Mouse (Mus musculus): ENCODE results near the gene Ralgps1.

The Ralgps1 gene

DNA sequence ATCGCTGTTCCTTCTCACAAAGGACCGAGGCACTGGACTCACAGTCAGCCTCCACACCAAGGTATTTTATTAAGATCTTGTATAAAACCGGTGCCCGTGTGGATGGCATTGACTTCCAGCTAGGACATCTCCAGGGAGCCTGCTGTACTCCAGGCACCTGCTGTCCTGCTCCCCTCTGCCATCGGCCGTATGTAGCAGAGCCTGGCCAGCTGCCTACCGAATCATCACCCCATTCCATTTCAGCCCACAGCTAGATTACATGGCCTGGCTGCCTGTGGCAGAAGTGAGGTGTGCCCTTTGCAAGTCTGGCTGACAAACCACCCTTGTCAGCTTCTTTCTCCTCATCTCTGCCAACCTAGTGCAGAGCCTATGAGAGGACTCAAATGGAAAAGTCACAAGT is 197.6 kb downstream of the Ralgps1 start:
- DNase-seq (ENCODE audit: low read depth): no peak

DNA sequence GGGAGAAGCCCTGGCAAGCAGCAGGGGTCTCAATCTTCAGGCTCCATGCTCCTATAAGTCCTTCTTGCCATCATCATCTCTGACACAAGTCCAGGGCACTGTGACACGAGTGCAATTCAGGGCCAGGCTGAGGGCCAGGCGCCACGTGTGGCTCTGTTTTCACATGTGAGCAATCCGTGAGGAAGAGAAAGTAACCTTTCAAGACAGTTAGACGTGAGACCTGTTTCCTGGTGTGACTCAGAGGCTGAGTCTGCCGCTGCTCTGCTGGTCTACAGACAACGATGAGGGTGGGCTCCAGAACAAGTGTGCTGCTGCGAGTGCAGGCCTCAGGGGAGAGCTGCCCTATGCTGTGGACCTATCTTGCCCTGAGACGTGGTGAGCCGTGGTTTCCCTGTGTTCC is 198.2 kb downstream of the Ralgps1 start:
- peak; percentile 72 for DNase-seq (ENCODE audit: low read depth)

DNA sequence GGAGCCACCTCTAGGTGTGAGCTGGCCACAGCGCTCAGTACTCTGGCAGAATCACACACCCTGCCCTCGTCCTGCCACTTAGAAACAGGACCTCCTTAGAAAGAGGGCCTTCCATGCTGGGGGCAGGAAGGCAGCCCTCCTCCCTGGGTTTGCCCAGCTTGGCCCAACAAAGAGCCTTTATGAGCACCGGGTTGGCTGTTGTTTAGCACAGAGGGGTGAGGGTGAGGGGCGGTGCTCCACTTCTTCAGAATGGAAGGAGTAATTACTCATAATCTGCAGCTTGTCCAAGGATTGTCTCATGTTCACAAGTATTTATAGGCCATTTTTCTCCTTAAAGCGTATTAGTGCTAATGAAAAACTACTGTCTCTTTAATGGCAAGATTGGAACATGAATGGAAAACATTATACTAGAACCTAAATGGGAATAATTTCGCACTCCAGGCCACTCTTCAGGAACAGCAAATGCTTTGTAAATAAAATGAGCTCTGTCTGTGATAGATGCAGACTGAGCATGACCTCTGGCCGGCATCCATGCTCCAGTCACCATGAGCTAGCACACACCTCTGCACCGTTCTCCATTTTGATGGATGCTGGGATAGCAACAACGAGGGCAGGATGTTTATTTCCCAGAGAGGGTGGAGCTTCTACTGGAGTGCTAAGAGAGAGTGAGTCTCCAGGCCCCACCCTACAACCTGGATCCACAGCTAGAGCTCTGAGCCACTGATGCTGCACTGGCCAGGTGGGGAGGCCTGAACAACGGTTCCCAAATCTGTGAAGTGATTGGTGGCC is 200.3 kb downstream of the Ralgps1 start:
- no peak for DNase-seq (ENCODE audit: low read depth)

DNA sequence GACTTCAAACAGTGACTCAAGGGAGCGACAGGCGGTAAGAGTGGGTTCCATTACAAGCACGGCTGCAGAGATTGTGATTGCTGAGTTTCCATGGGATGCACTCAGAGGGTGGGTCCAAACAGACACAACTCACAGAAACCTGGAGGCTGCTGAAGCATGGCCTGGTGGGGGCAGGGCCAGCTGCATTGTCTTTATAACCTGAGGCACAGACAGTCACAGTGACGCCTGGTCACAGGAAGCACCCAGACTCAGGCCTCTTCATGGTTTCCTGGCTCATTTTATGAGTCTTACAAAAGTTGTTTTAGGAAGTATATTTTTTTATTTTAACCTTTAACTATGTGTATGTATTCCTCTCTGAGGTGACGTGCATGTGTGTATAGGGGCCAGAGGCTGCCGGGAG is 201.8 kb downstream of the Ralgps1 start:
- peak; percentile 31 for DNase-seq (ENCODE audit: low read depth)

DNA sequence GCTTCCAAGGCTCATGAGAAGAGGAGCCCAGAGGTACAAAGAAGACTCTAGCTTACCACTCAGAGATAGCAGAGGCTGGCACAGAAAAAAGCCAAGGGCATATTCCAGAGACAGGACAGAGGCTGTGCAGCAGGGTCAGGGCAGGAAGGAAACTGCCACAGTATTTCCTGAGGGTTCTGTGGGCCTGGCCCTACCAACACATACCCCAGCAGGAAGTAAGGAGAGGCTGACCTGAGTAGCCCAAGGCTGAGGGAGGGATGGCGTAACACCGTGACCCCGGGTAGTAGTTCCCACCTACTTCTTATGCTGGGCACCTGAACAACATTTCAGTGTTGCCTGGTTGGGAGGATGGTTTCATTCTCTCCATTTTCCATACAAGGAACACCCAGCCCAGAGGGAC is 204.2 kb downstream of the Ralgps1 start:
- DNase-seq (ENCODE audit: low read depth): peak; percentile 64

DNA sequence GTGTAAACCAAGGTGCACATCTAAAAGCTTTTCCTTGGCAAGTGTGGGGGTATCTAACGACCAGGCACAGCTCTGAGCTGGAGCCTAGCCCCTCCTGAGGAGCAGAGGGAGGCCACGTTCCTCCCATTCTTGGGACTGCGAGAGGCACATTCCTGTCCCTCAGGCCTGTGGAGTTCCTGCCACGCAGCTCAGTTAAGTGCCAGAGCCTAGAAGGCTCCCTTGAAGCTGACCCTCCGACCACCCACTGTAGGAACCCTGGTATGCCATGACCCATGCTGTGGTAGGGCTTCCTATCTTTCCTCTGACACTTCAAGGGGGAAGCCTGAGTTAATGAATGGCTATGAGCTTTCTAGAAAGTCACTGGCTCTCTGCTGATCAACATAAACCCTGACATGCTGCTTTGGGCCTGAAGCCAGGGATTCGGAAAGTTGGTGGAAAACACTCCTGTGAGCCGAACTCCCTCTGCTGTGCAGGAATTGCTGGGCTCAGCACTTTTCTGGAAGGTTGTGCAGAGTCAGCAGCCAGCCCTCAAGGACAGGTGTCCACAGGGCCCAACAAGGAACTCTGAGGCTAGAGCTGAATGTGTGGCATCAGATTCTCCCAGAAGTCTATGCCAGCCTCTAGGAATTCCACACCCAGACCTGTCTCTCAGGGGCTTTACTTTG is 205.4 kb downstream of the Ralgps1 start:
- no peak for DNase-seq (ENCODE audit: low read depth)

DNA sequence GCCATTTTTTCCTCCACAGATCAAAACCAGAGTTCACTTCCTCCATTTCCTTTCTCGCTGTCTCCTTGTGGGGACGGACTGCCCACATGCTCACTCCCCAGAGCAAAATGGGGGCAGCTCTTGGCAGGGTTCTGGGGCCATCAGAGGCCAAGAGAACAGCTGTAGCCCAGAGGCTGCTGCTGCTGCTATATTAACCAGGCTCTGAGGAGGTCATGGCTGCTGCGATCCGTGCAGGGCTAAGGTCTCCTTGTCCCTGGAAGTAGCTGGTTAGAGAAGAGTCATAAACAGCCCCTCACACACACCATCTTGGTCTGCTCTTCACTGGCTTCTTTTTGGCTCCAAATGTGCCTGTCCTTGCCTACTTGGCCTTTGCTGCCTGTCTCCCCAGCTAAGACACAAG is 206.1 kb downstream of the Ralgps1 start:
- peak; percentile 35 for DNase-seq (ENCODE audit: low read depth)

DNA sequence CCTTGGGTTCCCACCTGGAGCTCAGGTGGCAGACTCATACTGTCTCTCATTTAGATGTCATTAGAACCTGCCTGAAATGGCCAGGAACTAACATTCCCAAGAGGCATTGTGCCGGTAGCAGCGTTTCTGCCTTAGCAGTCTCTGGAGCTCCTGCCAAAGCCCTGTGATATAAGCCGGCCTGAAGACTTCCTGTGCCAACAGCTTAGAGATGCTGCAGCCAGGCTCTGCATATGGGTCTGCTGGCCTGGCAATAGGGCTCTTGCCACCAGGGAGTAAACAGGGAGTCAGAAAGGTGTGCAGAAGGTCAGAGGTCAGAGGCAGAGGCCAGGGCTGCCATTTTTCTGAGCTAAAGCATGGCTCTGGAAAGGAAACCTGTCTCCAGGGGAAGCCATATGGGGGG is 206.6 kb downstream of the Ralgps1 start:
- DNase-seq (ENCODE audit: low read depth): no peak

DNA sequence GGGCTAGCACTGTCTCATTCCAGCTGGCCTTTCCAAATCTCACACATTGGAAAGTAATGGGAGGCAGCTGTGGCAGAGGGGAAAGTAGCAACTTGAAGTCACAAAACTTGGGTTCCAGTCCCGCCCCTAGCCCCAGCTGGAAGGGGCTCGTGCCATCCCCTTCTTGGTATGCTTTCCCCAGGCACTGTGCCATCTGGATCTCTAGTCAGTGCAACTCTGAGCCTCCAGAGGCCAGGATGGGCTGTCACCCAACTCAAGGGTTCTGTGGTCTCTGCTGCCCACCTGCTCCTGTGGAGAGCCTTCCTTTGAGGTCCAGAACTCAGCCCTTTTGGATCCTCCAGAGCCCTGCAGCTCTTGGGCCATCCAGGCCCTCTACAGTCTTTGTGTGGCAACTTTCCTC is 209.2 kb downstream of the Ralgps1 start:
- no peak for DNase-seq (ENCODE audit: low read depth)

DNA sequence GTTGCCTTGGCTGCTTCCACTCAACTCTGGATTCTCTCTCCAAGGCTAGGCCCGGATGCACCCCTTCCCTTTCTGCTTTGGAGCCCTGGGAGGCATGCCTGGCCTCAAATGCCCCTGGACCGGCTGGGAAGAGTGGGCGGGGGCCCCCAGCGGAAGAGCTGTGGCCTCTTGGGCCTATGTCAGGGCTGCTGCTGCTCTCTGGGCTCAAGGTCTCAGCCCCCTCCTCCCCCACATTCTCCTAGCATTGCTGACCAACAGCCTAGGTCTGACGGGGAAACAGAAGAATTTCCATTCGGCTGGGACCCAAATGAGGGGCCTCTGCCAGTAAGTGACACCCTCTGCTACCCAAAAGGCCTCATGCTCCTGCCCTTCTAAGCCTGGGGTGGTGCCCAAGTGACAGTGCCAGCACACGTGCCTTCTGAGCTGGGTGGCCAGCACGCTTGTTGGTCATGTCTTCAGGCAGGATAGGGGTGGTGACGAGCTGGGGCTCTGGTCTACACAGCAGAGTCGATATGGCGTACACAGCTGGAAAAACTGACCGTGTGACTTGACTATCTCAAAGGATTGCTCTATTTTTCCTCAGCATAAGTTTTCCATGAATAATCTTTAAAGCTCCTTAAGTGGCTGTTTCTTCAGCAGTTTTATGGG is 210.8 kb downstream of the Ralgps1 start:
- DNase-seq (ENCODE audit: low read depth): no peak

DNA sequence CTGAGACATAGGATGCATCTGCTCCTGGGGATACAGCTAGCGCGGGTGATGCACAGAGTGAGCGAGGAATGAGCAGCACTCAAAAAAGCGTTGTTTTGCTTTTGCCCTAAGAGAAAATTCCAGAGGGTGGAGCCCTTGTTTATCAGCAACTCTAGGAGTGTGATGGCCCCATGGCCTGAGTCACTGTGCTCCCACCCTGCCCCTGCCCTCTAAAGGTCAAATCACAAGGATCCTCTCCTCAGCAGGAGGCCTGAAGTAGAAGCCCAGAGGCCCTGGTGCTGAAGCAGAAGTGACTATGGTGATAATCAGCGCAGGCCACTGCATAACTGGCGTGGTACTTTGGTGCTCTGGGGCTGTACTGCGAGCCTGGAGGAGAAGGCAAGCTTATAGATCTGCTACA is 211.7 kb downstream of the Ralgps1 start:
- DNase-seq (ENCODE audit: low read depth): no peak

DNA sequence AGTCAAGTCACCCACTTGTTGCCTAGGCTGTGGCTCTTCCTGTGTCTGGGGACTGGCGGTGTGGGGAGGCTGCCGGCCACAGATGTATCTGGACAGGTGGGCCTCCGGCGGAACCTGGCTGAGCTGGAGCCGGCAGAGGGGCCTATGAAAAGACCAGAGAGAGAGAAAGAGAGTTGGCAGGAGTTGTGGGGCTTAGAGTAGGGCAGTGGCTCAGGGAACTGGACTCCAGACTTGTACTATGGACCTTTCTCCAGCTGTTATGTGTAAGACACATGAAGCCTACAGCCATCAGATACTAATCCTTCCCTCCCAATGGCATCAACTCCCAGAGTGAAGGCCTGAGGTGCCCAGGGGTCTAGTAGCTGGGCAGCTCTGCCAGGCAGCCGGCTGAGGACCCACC is 212.4 kb downstream of the Ralgps1 start:
- DNase-seq (ENCODE audit: low read depth): no peak

DNA sequence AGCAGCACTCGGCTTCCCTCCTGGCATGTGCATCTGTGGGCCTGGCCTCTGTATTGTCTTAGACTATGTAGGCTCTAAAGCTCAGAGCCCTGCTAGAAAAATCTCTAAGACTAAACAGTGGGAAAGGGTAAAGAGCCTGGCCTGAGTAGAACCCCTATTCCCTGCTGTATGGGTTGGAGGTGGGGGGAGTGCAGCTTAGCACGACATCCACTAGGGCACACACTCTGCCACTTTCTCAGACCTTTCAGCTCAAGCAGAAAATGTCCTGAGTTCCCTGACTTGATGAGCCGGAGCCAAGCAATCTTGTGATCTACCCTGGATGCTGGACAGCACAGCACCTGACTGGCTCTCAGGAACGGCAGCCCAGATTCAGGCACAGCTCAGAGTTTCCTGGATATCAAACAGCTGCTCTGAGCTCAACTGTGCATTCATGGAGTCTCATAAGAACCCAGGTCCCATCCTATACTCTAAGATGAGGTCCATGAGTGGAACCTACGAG is 215.0 kb downstream of the Ralgps1 start:
- no peak for DNase-seq (ENCODE audit: low read depth)

DNA sequence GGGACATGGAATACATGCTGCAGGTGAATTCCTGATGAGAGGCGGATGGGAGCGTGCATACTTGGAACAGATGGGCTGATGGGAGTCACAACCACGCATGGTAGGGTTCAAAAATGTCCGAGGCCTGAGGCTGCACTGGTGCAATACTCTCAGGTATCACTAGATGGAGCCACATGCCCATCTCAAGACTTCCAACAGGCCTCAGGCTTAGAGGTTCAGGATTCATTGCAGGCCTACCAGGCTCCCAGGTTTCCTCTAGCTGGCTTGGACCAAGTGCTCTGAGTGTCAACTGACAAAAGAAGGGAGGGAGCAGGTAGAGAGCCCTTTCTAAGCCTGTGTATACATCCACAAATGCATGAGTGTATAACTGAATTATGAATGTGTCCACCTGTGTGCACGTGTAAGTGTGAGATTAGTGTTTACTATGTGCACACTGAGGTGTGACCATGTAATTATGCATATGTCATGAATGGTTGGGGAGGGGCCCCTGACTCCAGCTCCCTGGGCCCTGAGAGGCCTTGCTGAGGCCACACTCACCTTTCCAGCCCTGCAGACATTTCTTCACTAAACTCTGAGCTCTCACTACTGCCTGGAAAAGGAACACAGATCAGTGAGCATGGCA is 216.4 kb downstream of the Ralgps1 start:
- peak; percentile 78 for DNase-seq (ENCODE audit: low read depth)

DNA sequence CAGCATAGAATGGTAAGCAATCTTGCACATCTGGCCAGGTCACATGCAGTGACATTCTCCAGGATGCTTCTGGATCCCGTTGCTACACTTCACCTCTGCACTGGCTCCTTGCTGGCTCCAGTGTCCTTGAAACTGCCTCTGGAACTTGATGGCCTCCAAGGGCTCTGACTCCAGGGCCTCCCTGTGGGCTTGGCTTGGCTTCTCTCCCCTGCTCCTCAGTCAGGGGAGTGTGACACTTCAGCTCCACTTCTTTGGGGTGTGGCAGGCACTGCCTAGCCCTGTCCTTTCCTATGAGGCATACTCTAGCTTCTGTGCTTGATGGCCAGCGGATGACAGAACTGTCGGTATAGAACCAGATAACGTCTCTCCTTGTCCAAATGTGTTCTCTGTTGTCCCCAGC is 224.3 kb downstream of the Ralgps1 start:
- DNase-seq (ENCODE audit: low read depth): no peak

DNA sequence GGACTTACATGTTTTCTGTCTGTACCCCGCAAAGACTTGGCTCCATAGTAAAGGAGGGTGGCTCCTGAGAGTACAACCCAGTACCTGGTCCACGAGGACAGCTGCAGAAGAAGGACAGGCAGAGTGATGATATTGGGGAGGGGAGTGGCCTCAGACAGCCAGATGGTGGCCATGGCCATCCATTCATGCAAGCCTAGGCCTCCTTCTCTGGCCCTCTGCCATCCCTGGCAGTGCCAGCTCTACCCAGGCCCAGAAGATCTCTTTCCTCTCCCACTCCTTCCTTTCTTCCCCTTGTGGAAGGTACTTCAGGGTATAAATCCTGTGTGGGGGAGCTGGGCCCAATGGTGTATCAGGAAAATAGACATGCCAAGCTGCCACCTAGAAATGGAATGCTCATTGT is 228.0 kb downstream of the Ralgps1 start:
- DNase-seq (ENCODE audit: low read depth): no peak

DNA sequence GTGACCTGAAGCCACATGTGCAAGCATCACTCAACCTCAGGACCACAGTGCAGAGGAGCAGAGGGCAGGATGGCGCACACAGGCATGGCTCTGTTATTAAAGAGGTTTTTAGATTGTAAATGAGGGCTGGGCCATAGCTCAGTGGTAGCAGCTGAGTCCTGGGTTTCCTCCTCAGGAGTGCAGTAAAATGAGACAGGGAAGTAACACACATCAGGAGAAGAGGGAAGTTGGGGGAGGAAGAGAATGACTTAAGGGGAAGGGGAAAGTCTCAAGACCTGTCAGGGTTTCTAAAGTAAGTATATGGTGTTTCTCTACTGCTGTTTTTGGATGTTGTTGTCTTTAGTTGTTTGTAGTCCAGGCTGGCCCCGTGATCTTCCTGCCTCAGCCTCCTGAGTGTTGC is 232.8 kb downstream of the Ralgps1 start:
- DNase-seq (ENCODE audit: low read depth): no peak

DNA sequence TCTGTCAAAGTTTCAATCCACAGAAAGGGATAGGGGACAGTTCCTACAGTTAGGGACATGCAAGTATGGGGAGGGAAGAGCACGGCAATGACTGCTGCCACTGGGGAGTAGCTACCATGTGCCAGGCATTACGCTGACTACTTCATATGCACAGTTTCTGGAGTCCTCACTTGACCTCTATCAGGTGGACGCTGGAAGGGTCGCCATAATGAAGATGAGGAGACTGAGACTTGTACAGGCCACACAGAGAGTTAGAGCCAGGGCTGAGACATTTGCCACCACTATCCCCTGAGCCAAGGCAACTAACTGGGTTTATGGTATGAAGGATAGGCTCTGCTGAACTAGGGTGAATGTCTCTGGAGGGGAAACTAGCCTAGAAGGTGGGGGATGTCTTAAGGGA is 233.6 kb downstream of the Ralgps1 start:
- no peak for DNase-seq (ENCODE audit: low read depth)

DNA sequence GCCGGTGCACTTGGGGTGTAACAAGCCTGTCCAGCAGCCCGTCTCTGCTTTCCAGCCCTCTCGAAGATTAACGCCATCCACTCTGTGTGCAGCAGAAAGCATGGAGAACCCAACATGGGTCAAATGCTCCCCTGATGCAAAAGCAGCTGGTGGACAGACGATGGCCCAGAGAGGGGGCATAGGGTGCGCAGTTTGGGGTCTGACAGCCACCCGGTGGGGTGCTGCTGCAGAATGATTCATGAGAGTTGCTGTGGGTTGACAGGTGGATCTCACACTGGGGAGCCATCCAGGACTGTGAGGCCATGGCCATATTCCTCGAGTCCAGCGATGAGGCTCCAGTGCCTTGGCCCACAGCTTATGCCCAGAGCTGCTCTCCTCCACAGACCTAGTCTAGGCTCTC is 234.0 kb downstream of the Ralgps1 start:
- DNase-seq (ENCODE audit: low read depth): no peak

DNA sequence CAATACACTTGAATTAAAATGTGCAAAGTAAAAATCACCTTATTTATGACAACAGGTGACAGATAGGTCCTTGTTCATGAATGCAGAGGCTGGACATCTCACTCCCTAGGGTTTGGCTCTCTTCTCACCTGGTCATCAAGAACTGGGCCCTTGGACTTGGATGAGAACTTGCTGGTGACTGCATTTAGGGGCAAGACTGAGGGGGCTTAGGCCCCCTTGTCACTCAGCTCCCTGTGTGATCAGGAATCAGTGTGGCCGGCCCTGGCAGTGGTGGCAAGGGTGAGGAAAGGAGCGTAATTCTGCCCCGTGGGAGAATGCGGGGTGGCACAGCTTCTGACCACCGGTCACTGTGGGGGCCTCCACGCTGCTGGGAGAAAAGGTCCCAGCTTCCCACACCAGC is 234.9 kb downstream of the Ralgps1 start:
- no peak for DNase-seq (ENCODE audit: low read depth)

DNA sequence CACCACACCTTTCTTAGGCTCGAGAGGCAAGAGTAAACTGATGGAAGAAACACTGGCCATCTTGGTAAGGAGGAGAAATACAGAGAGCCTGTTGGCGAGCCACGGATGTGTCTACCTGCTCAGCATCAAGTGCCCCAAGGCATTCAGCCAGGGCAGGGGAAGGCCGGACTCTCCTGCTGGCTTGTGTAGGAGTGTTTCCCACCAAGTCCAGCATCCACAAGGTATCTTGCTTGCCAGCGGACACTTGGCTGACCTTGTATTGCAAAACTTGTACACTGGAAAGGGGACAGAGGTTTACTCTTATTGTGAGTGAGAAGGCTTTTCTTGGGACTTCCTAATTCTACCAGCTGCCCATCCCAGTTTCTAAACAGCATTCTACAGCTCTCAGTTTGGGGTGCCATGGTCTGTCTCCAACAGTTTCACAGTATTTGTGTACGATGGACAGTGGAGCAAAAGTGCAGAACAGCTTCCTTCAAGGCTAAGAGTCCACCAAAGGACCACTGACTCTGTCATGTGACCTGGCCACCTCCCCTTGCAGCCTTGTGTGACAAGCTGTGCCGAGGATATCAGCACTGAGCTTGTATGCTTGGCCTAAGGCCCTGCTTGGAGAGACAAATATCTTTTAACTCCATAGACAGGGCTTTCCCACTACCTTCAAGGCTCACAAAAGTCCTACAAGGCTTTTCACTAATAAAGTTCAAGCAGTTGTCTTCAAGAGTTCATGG is 236.4 kb downstream of the Ralgps1 start:
- DNase-seq (ENCODE audit: low read depth): no peak

DNA sequence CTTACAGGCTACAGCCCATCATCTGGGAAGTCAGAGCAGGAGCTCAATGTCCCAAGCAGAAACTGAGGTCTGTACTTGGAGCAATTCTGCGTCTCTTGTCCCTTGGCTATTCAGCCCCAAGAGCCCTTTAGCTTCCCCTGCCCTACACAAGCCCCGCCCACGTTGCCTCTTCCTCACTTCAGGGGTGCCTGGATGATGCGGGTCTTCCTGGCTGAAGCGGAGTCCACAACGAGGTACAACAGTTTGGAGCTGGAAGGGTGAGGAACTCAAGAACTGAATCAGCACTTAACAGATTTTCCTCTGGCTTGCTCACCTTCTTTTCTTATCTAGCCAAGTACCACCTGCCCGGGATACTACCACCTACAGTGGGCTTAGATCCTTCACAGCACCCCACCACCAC is 239.0 kb downstream of the Ralgps1 start:
- DNase-seq (ENCODE audit: low read depth): no peak

Data from 416B (cell line).